Mouse (Mus musculus) megakaryocyte-erythroid progenitor cell, adult 5 weeks (primary cell): ENCODE results near the gene Rfc4. TPM values are rescaled to one million over a fixed set of nuclear protein-coding genes. Genes with fewer than 3 reads are reported as not detected.

Source experiments
- polyA plus RNA-seq: library from polyadenylated mRNA; stranded (reverse); fragments of >175 nt; gene quantifications from 2 replicates; pipeline ENCODE4 v1.2.3, GENCODE M21; 2012

The Rfc4 gene
- 37.5 and 43.0 TPM in 2 replicates for polyA plus RNA-seq

DNA sequence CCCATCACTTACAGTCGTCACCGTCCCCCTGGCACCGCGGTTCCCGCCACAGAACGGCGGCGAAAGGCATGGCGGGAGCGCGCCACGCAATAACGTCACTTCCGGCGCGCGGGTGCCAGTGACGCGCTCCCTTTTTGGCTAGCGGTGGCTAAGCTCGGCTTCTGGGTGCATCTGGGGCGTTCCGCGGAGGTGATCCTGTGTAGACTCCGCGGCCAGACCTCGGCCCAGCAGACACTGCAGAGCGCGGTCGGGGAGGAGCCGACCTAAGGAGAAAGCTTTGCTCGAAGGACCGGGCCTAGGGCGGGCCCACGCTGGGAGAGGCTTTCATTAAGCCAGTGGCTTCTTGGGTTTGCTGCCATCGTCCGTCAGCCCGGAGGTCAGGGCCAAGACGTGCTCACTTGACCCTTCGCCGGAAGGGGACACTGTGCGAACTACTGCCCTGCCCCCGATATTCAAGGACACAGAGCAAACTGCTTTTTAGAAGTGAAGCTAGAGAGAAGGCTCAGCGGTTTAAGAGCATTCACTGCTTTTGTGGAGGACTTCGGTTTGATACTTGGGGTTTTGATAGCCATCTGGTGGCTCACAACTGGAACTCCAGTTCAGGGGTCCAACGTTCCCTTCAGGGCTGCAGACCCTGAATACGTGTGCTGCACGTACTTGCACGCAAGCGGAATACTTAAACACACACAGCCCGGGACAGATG is at the start of gene Rfc4:
Rfc4 (minus strand) TSS at position 65 of the 703 bp plus-strand sequence.

DNA sequence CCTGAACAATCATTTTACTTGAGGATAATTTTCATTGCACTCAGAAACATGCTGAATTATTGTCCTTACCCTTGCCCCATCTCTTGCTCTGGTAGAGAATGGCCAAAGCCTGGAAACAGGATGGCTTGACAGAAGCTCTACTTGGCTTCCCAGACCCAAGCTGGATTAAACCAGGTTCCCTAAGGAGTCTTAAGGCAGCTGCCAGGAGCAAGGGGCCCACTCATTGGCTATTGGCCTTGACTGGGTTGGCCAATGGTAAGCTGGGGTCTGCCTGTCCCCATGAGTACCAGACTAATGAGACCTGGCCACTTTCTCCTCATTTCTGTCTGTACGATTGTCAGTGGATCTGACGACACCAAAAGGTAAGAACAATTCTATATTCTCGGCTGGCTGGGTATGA is 18.7 kb upstream of the Rfc4 start, which contains the start of gene Adipoq:
Adipoq (plus strand) TSS at position 257 of the 400 bp plus-strand sequence.

DNA sequence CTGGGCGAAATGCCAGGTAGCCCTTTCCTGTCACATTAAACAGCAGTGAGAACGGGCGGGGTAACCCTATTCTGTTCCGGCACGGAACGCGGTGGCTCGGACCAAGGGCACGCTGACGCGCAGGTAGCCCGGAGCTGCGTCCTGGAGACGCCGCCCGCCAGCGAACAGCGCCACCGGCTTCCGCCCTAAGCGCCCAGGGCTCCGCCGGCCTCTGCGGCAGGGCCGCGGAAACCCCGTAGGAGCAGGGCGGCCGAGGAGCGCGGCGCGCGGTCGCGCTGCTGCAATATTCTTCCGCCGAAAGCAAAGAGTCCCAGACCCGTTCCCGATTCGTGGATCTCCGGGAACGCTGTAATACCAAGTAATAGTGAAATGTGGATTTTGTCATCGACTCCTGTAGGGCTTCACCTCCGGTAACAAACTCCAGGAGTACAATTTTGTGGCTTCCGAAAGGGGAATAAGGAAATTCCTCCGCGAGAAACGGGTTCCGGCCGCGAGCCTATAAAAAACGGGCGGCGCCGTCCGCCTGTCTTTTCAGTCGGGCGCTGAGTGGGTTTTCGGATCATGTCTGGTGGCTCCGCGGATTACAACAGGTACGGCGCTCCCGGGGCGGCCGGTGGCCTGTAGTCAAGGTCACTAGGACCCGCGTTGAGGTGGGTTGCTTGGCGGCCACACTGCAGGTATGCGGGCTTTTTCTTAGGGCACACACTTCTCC is 20.1 kb downstream of the Rfc4 start, which contains the start of gene Eif4a2:
Eif4a2 (plus strand) TSS at position 214 of the 712 bp plus-strand sequence.

Other genes starting within 250 kb of the Rfc4 start
- 0.05 TPM in 1 of 2 replicates, not detected in the other for gene Ahsg, start 236.5 kb downstream of the Rfc4 start, polyA plus RNA-seq
- 0.06 TPM in 1 of 2 replicates, not detected in the other for gene Fetub, start 209.4 kb downstream of the Rfc4 start, polyA plus RNA-seq
- gene Hrg, start 176.7 kb downstream of the Rfc4 start, polyA plus RNA-seq, result not detected in 2 replicates
- gene Kng2, start 98.3 kb downstream of the Rfc4 start, polyA plus RNA-seq, result not detected in 2 replicates
- not detected in 2 replicates for gene Kng1, start 69.9 kb downstream of the Rfc4 start, polyA plus RNA-seq
- gene Eif4a2, start 20.3 kb downstream of the Rfc4 start, polyA plus RNA-seq, result 11.4 and 18.0 TPM in 2 replicates
- 0.14 and 0.48 TPM in 2 replicates for gene Adipoq, start 18.8 kb upstream of the Rfc4 start, polyA plus RNA-seq
- gene St6gal1, start 97.0 kb upstream of the Rfc4 start, polyA plus RNA-seq, result 0.66 and 0.70 TPM in 2 replicates